Mouse (Mus musculus) embryonic stem cell, embryonic (primary cell): ENCODE data around the gene Rap1gap2.

Source experiments
- CTCF ChIA-PET, 4 experiments: fragments of 300-600 bp in 2 of 4; fragments of 350-600 bp in 2 of 4; sonication (Branson Sonifier 250); formaldehyde crosslinking; loops; one replicate each; lab custom pipeline; 2022; ENCODE audit warnings: inconsistent platforms in 2 of 4; lab: Charles Lee
- POLR2A ChIA-PET, 4 experiments: fragments of 300-600 bp in 2 of 4; fragments of 350-600 bp in 2 of 4; sonication (Branson Sonifier 250); formaldehyde crosslinking; loops; one replicate each; lab custom pipeline; 2022; ENCODE audit warnings: antibody characterized with exemption in 4 of 4, inconsistent platforms in 1 of 4; lab: Charles Lee

Gene Rap1gap2

GRCm38 (mm10) chr11:74569735-74570134 is 41.0 kb downstream of the Rap1gap2 start:
- POLR2A ChIA-PET, result interaction anchor here in 3 of 4 experiments (0.6 to 4.5 kb wide), 6 partner anchors 16 to 1550 kb away, joined by 3 to 21 read pairs (median 4); no protein-coding TSS in a partner anchor
- CTCF ChIA-PET, result interaction anchor here in 1 of 4 experiments (2.1 kb wide), 1 partner anchor 20 kb away, joined by 6 read pairs; no protein-coding TSS in a partner anchor

GRCm38 (mm10) chr11:74568463-74568862 is 42.3 kb downstream of the Rap1gap2 start:
- POLR2A ChIA-PET, result interaction anchor here in 2 of 4 experiments (0.9 to 1.4 kb wide), 4 partner anchors 10 to 82 kb away, joined by 3 to 6 read pairs (median 3); no protein-coding TSS in a partner anchor
- CTCF ChIA-PET, result interaction anchor here in 1 of 4 experiments (0.6 kb wide), 1 partner anchor 46 kb away, joined by 4 read pairs; no protein-coding TSS in a partner anchor

DNA sequence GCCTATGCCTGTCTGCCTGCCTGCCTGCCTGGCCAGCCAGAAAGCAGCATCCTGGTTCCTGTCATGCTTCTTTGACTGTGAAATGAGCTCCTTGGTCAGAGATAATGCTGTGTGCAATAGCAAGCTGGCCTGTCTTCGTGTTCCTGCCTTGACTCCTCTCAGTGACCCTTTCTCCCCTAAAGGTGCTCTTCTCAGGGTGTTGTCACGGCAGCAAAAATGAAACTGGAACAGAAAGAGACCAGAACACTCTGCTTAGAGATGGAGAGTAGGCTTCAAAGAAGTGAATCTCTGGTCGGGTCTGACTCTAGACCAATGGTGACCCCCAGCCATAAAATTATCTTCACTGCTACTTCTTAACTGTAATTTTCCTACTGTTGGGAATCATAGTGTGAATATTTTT is 42.7 kb downstream of the Rap1gap2 start:
- ChIA-PET POLR2A (interaction anchor here in 2 of 4 experiments (1.0 to 1.4 kb wide), 3 partner anchors 17 to 82 kb away, joined by 3 to 6 read pairs (median 3); no protein-coding TSS in a partner anchor), CTCF (interaction anchor here in 1 of 4 experiments (0.6 kb wide), 1 partner anchor 46 kb away, joined by 4 read pairs; no protein-coding TSS in a partner anchor)

GRCm38 (mm10) chr11:74566326-74566874 is 44.3 kb downstream of the Rap1gap2 start:
- CTCF ChIA-PET, result no interaction called here
- POLR2A ChIA-PET, result interaction anchor here in 1 of 4 experiments (1.0 to 1.5 kb wide), 2 partner anchors 20 to 158 kb away, joined by 3 read pairs; partner anchors contain the start of gene Pafah1b1

- CTCF ChIA-PET, result interaction anchor here in 1 of 4 experiments (1.0 kb wide), 1 partner anchor 14 kb away, joined by 3 read pairs; no protein-coding TSS in a partner anchor
- POLR2A ChIA-PET, result interaction anchor here in 3 of 4 experiments (0.6 to 7.6 kb wide), 7 partner anchors 9 to 72 kb away, joined by 3 to 71 read pairs (median 6); no protein-coding TSS in a partner anchor
Measured at GRCm38 (mm10) chr11:74561392-74561791, 49.3 kb downstream of the Rap1gap2 start.

- CTCF ChIA-PET, result interaction anchor here in 2 of 4 experiments (0.6 to 1.0 kb wide), 2 partner anchors 14 to 150 kb away, joined by 3 read pairs; no protein-coding TSS in a partner anchor
- POLR2A ChIA-PET, result interaction anchor here in 3 of 4 experiments (0.6 to 7.6 kb wide), 7 partner anchors 10 to 73 kb away, joined by 3 to 71 read pairs (median 6); no protein-coding TSS in a partner anchor
Measured at GRCm38 (mm10) chr11:74560600-74561227, 50.0 kb downstream of the Rap1gap2 start.

DNA sequence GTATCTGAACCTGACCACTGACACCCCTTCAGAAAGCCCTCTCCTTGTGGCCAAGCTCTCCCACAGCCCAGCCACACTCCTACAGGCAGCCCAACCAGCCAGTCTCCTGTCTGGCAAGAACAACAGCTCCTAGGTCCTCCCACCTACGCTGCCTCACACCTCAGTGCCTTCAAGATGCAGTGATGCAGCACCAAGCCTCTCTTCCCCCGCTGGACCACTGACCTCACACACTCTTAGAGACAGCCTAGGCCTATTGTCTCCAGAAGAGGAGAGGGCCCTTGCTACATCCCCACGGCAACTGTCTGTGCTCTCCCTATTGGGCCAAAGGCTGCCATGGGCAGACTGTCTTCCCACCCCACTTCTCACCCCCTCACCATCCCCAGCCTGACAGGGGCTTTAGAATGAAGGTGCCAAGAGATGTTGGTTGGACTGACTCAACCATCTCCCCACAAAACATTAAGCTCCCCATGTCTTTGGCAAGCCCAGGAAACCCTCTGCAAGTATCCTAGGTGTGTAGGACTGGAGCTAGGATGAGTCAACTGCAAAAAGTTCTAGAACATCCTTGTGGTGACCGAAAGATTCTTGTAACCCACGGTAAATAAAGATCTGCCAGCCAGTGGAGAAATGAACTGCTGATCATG is 50.8 kb downstream of the Rap1gap2 start:
- CTCF ChIA-PET, result interaction anchor here in 2 of 4 experiments (0.5 to 1.1 kb wide), 5 partner anchors 13 to 1853 kb away, joined by 3 to 6 read pairs (median 3); no protein-coding TSS in a partner anchor
- POLR2A ChIA-PET, result interaction anchor here in 2 of 4 experiments (0.7 to 7.6 kb wide), 5 partner anchors 12 to 31 kb away, joined by 3 to 71 read pairs (median 6); no protein-coding TSS in a partner anchor

DNA sequence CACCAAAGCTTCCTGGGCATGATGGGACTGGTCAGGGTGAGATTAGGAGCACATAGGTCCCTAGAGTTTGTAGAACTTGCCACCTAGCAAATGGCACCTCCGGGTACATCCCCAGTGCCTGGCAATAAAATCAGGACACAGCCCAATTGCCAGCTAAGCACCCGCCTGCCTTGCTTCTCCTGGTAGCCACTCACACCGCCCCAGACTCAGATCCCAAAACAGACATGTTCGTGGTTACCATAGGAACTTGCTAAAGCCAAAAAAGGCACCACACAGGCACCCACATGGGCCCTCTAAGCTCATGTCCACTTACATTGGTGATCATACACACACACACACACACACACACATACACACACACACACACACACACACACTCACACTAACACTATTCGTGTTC is 51.8 kb downstream of the Rap1gap2 start:
- ChIA-PET CTCF (interaction anchor here in 3 of 4 experiments (0.8 to 2.8 kb wide), 3 partner anchors 12 to 264 kb away, joined by 3 to 18 read pairs (median 6); no protein-coding TSS in a partner anchor), POLR2A (interaction anchor here in 3 of 4 experiments (0.6 to 7.6 kb wide), 14 partner anchors 10 to 1174 kb away, joined by 3 to 71 read pairs (median 4); partner anchors contain the start of gene Ywhae (in 1 of the 3))

DNA sequence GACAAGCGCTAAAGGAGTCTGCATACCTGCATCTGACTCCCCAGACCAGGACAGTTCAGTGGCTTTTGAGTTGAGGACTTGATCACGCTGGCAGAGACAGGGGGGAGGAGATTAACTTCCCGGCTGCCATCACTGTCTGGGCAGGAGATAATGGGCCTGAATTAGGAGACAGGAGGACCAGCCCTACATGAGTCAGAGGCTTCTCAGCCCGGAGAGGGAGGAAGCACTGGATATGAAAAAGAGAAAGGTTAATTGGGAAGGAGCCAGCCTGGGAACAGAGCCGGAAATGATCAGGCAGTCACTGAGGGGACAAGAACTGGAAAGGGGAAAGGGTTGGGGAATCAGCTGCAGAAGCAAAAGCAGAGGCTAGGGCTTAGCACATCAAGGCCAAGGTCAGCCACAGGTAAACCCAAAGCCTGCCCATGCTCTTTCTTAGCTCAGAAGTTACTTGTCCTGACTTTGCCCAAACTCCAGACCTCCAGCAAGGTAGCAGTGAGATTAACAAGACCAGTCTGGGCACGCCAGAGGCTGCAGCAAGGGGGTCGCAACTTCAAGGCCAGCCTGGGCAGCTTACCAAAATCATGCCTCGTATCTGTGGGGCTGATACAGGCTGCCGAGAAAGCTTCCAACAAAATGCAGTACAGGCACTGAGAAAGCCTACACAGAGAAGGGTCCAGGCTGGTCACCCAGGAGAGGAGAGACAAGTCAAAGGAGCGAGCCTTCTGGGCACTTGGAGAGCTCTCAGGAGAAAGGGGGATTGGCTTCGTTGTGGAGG is 53.1 kb downstream of the Rap1gap2 start:
- ChIA-PET CTCF (interaction anchor here in 2 of 4 experiments (0.6 to 2.8 kb wide), 5 partner anchors 11 to 636 kb away, joined by 3 to 18 read pairs (median 3); no protein-coding TSS in a partner anchor), POLR2A (interaction anchor here in 3 of 4 experiments (0.6 to 7.6 kb wide), 16 partner anchors 9 to 828 kb away, joined by 3 to 71 read pairs (median 4); no protein-coding TSS in a partner anchor)

- ChIA-PET POLR2A (interaction anchor here (0.6 to 7.6 kb wide), 28 partner anchors 8 to 277 kb away, joined by 3 to 71 read pairs (median 4); partner anchors contain the start of gene Mettl16 (in 1 of the 4)), CTCF (interaction anchor here in 3 of 4 experiments (0.5 to 1.9 kb wide), 4 partner anchors 9 to 10 kb away, joined by 4 to 9 read pairs (median 5); no protein-coding TSS in a partner anchor)
Measured at GRCm38 (mm10) chr11:74555716-74556374, 54.9 kb downstream of the Rap1gap2 start.

DNA sequence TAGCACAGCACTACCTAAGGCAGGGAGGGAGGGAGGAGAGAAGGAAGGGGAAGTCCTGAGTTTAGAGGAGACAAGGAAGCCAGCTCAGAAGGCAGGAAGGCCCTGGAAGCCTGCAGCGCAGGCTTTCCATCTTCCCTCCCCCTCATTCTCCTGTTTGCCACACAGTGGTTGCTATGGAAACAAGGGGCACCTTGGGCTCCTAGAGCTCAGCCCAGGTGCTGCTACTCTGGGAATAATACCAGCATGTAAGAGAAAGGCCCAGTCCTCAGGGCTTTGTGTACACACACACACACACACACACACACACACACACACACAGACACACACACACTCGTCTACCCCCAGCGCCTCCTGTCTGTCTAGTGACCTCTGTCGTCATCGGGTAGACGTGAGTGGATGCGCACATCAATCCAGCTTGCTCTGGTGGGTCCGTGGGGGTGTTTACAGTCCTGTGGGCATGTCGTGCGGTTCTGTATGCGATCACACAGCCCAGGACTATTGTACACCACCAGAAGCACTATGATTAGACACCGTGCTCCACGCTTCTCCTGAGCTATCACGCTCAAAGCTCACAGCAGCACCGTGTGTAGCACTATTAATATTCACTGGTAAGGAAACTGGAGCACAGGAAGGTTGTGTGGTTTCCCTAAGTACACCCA is 55.9 kb downstream of the Rap1gap2 start:
- CTCF ChIA-PET, result interaction anchor here (0.5 to 1.9 kb wide), 13 partner anchors 8 to 1037 kb away, joined by 3 to 9 read pairs (median 3); no protein-coding TSS in a partner anchor
- POLR2A ChIA-PET, result interaction anchor here in 3 of 4 experiments (0.6 to 7.6 kb wide), 40 partner anchors 7 to 370 kb away, joined by 3 to 71 read pairs (median 4); partner anchors contain the start of genes Mettl16 (in 1 of the 3) and Pafah1b1 (in 1 of the 3)

GRCm38 (mm10) chr11:74551568-74551967 is 59.1 kb downstream of the Rap1gap2 start:
- ChIA-PET CTCF (no interaction called here), POLR2A (no interaction called here)

- ChIA-PET POLR2A (interaction anchor here in 3 of 4 experiments (0.7 to 6.5 kb wide), 23 partner anchors 7 to 366 kb away, joined by 3 to 270 read pairs (median 4); partner anchors contain the start of gene Ccdc92b (in 1 of the 3)), CTCF (interaction anchor here (0.5 to 1.6 kb wide), 11 partner anchors 14 to 209 kb away, joined by 3 to 5 read pairs (median 3); no protein-coding TSS in a partner anchor)
Measured at GRCm38 (mm10) chr11:74550615-74551102, 60.1 kb downstream of the Rap1gap2 start.

GRCm38 (mm10) chr11:74548781-74549382 is 61.8 kb downstream of the Rap1gap2 start:
- CTCF ChIA-PET, result interaction anchor here (0.6 to 3.5 kb wide), 16 partner anchors 9 to 178 kb away, joined by 3 to 59 read pairs (median 4); partner anchors contain the start of gene Ccdc92b (in 1 of the 4)
- POLR2A ChIA-PET, result interaction anchor here (0.7 to 6.5 kb wide), 40 partner anchors 9 to 1350 kb away, joined by 3 to 270 read pairs (median 6); partner anchors contain the start of genes Ccdc92b (in 1 of the 4), Mettl16 (in 1 of the 4) and Shpk (in 1 of the 4)
